Comparison of ENCODE assay signal across 22 mouse cellular contexts in the genomic region with DNA sequence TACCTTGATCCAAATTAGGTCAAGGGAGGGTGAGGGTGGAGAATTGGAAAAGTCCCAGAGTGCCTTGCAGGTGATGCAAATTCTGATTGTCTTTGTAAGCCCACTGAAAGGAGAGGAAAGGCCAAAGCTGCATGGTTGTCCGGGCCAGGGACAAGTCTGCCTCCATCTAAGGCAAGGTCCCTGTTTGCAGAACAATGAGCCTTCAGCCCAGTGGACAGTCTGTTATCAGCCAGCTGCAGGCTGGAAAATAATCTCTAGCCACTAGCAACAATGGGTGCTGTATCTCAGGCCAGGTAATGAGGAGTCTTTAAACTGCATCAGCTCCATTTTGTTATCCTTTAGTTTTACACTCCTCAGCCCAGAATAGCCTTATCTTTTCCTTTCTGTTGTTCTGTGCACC.
"Had no signal": no experiment of that assay in that cellular context is flagged by ENCODE, and none has a peak within 500 bp of the region (broad histone marks: within the 10 kb centered on the region; RNA-seq: fewer than 3 reads in every experiment).

No protein-coding gene starts in this region.

- H3K27me3 ChIP-seq: kidney, embryonic 15.5 days; lung, embryonic 15.5 days; megakaryocyte, embryonic 14.5 days; neural tube, embryonic 12.5 days; neural tube, embryonic 15.5 days had no signal

- H3K9me3 ChIP-seq: kidney, embryonic 15.5 days; lung, embryonic 15.5 days; midbrain, embryonic 10.5 days; neural tube, embryonic 12.5 days; neural tube, embryonic 15.5 days had no signal

- H3K27ac ChIP-seq: kidney, embryonic 15.5 days; left cerebral cortex, adult 2 months; liver, embryonic 14.5 days; lung, embryonic 15.5 days; midbrain, embryonic 10.5 days; neural tube, embryonic 12.5 days; neural tube, embryonic 15.5 days; stomach, postnatal 0 days had no signal

- H3K36me3 ChIP-seq: kidney, embryonic 15.5 days; lung, embryonic 15.5 days; midbrain, embryonic 10.5 days; neural tube, embryonic 12.5 days; neural tube, embryonic 15.5 days had no signal

- H3K4me2 ChIP-seq: kidney, embryonic 15.5 days; lung, embryonic 15.5 days; neural tube, embryonic 12.5 days; neural tube, embryonic 15.5 days had no signal

- H3K4me3 ChIP-seq: kidney, embryonic 15.5 days; left cerebral cortex, adult 2 months; lung, embryonic 15.5 days; megakaryocyte, embryonic 14.5 days; midbrain, embryonic 10.5 days; neural tube, embryonic 12.5 days; neural tube, embryonic 15.5 days had no signal

- H3K4me1 ChIP-seq: kidney, embryonic 15.5 days; lung, embryonic 15.5 days; megakaryocyte, embryonic 14.5 days; midbrain, embryonic 10.5 days; neural tube, embryonic 12.5 days had no signal

- DNase-seq: kidney, postnatal 10 days; kidney, postnatal 36 days; layer of hippocampus, postnatal 36 days; lung, adult 18-20 months; lung, postnatal 10 days; lung, postnatal 36 days; midbrain, embryonic 14.5 days; right cerebral cortex, adult 18-20 months; right cerebral cortex, postnatal 14 days; right cerebral cortex, postnatal 4 days; thymus, adult 2 months; thymus, postnatal 14 days; thymus, postnatal 4 days had no signal

- H3K9ac ChIP-seq: kidney, embryonic 15.5 days; liver, embryonic 14.5 days; lung, embryonic 15.5 days; neural tube, embryonic 12.5 days; neural tube, embryonic 15.5 days had no signal
